ENCODE assay signal across 25 mouse cellular contexts in the genomic region with DNA sequence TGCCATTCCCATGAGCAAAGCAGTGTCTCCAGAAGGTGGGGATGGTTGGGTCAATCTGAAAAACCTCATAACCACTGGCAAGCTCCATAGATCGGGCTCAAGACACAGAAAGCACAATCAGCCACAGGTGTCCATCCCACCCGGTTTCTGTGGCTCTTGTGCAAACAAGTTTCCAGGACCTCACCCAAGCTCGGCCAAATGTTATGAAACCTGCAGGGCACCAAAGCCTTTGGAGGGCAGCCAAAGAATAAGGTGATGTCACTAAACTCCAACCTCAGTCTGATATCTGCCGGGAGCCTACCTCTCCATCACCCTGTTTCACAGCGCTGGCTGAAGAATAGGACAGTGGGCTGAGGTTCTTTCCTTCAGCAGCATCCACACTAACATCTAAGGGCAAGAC. TPM values are rescaled to one million over a fixed set of nuclear protein-coding genes. Genes with fewer than 3 reads are reported as not detected.
DNase-seq lines count a peak whose midpoint lies in the region; ATAC-seq and TF ChIP-seq lines count a peak whose summit lies in the region.
"Had no signal": no experiment of that assay in that cellular context is flagged by ENCODE, and none has a peak within 500 bp of the region (broad histone marks: within the 10 kb centered on the region; RNA-seq: fewer than 3 reads in every experiment).

No protein-coding gene starts in this region.

- dilution Hi-C loops in CH12.LX (cut with MboI; ENCODE audit: extremely low pct_ligation_motif_present, extremely low pct_unique_long_range_greater_than_20kb, low sequenced_read_pairs), result no loop called here

- H3K9ac ChIP-seq in liver, embryonic 13.5 days, result no peak overlapping the region
- no peak overlapping the region for H3K9ac ChIP-seq in CH12.LX (ENCODE audit: insufficient read depth, low read depth)
- H3K9ac ChIP-seq: embryonic facial prominence, embryonic 12.5 days; kidney, embryonic 15.5 days had no signal

- no peaks in the 10 kb centered on the region for H3K9me3 ChIP-seq in liver, embryonic 13.5 days (replicated peaks)
- H3K9me3 ChIP-seq in CH12.LX (replicated peaks; ENCODE audit: low read length), result no peaks in the 10 kb centered on the region
- H3K9me3 ChIP-seq: embryonic facial prominence, embryonic 12.5 days; hindbrain, embryonic 10.5 days; kidney, embryonic 15.5 days had no signal

- TF ChIP-seq RAD21 in CH12.LX (IDR thresholded peaks at IDR 0.05; ENCODE audit: low read depth, low read length), result no peak

- no peak overlapping the region for H3K4me2 ChIP-seq in liver, embryonic 13.5 days
- no peak overlapping the region for H3K4me2 ChIP-seq in CH12.LX (ENCODE audit: insufficient read depth, low read depth, poor library complexity, severe bottlenecking)
- H3K4me2 ChIP-seq: embryonic facial prominence, embryonic 12.5 days; kidney, embryonic 15.5 days had no signal

- peak; percentile 15 to 29 for DNase-seq in cerebellum, postnatal 10 days
- no peak for DNase-seq in cerebellum, adult 9-10 months
- DNase-seq in liver, embryonic 13.5 days, result no peak
- no peak for DNase-seq in liver
- DNase-seq in CH12.LX (ENCODE audit: extremely low read depth), result no peak
- DNase-seq in lung, postnatal 14 days, result peak; percentile 17
- DNase-seq in spleen, adult 12 weeks (ENCODE audit: low spot score), result no peak
- no peak for DNase-seq in layer of hippocampus, postnatal 10 days (ENCODE audit: low spot score in 2 of 2)
- DNase-seq: cerebellum, adult 8-10 months; gastrocnemius, postnatal 25 days; layer of hippocampus, postnatal 36 days; right cerebral cortex, postnatal 25 days; thymus, postnatal 36 days had no signal

- TF ChIP-seq POLR2A in CH12.LX (IDR thresholded peaks at IDR 0.05; ENCODE audit: low read depth, low read length), result no peak

- H3K36me3 ChIP-seq in liver, embryonic 13.5 days, result no peaks in the 10 kb centered on the region
- H3K36me3 ChIP-seq in CH12.LX (replicated peaks in 1 of 2; ENCODE audit: control insufficient read depth in 1 of 2, insufficient read depth in 1 of 2, low read length in 1 of 2), result no peaks in the 10 kb centered on the region
- H3K36me3 ChIP-seq: embryonic facial prominence, embryonic 12.5 days; hindbrain, embryonic 10.5 days; kidney, embryonic 15.5 days had no signal

- H3K27me3 ChIP-seq in liver, embryonic 13.5 days, result no peaks in the 10 kb centered on the region
- peaks cover 2% of the 10 kb centered on the region for H3K27me3 ChIP-seq in CH12.LX (replicated peaks)
- H3K27me3 ChIP-seq: embryonic facial prominence, embryonic 12.5 days; kidney, embryonic 15.5 days had no signal

- peak; percentile 63 for TF ChIP-seq EP300 in CH12.LX (IDR thresholded peaks at IDR 0.05; ENCODE audit: low read length)

- WGBS in liver, embryonic 13.5 days (ENCODE audit: insufficient replicate concordance), result 66% methylated on average over 5 of the region's 5 CpGs

- no peak overlapping the region for H3K4me3 ChIP-seq in liver, embryonic 13.5 days (replicated peaks)
- H3K4me3 ChIP-seq in CH12.LX (replicated peaks in 1 of 3; ENCODE audit: low read depth in 2 of 3, low read length in 2 of 3, poor library complexity in 1 of 3), result no peak overlapping the region
- H3K4me3 ChIP-seq: embryonic facial prominence, embryonic 12.5 days; erythroblast, embryonic 14.5 days; hindbrain, embryonic 10.5 days; kidney, embryonic 15.5 days had no signal

- H3K79me2 ChIP-seq in CH12.LX (replicated peaks; ENCODE audit: control insufficient read depth, extremely low read depth, insufficient read depth, poor library complexity, severe bottlenecking), result no peaks in the 10 kb centered on the region

- TF ChIP-seq CTCF in CH12.LX (conservative IDR thresholded peaks at IDR 0.05 in 1 of 2, IDR thresholded peaks at IDR 0.05 in 1 of 2; ENCODE audit: low read depth in 2 of 2, low read length in 2 of 2), result no peak

- 0 out of 2 replicates have a peak, but pooled peaks have one; percentile 5 for ATAC-seq in liver, embryonic 13.5 days (ENCODE audit: low read depth)
- ATAC-seq: forebrain, embryonic 16.5 days had no signal

- in situ Hi-C loops in CH12.LX (cut with MboI; ENCODE audit: low pct_ligation_motif_present, low pct_unique_long_range_greater_than_20kb, low sequenced_read_pairs), result loop anchor here (5.0 to 25.0 kb wide), 2 partner anchors 51 to 999 kb away; no protein-coding TSS in a partner anchor

- no peak overlapping the region for H3K27ac ChIP-seq in liver, embryonic 13.5 days
- no peak overlapping the region for H3K27ac ChIP-seq in CH12.LX (ENCODE audit: insufficient read depth, low read depth)
- H3K27ac ChIP-seq: embryonic facial prominence, embryonic 12.5 days; hindbrain, embryonic 10.5 days; kidney, embryonic 15.5 days had no signal

- H3K4me1 ChIP-seq in liver, embryonic 13.5 days (replicated peaks), result peaks cover 13% of the 10 kb centered on the region
- peaks cover 14 to 35% of the 10 kb centered on the region in 2 experiments for H3K4me1 ChIP-seq in CH12.LX (ENCODE audit: control insufficient read depth in 1 of 2, insufficient read depth in 2 of 2)
- H3K4me1 ChIP-seq: embryonic facial prominence, embryonic 12.5 days; hindbrain, embryonic 10.5 days had no signal

TF ChIP-seq in CH12.LX, 34 proteins besides CTCF, POLR2A, EP300 and RAD21:
- no peak for TF ChIP-seq JUND (conservative IDR thresholded peaks at IDR 0.05; ENCODE audit: low read depth, low read length)
- no peak for TF ChIP-seq ZNF384 (IDR thresholded peaks at IDR 0.05; ENCODE audit: low read depth, low read length)
- no peak for TF ChIP-seq RCOR1 (conservative IDR thresholded peaks at IDR 0.05; ENCODE audit: low read depth, low read length)
- TF ChIP-seq KAT2A (IDR thresholded peaks at IDR 0.05; ENCODE audit: insufficient replicate concordance, low read length), result no peak
- peak; percentile 24; the same call in 1 of the 2 replicates for TF ChIP-seq IRF4 (IDR thresholded peaks at IDR 0.05; ENCODE audit: low read depth, low read length)
- TF ChIP-seq TCF12 (IDR thresholded peaks at IDR 0.05; ENCODE audit: low read depth, low read length), result peak; percentile 54; the same call in 1 of the 2 replicates
- no peak for TF ChIP-seq USF2 (conservative IDR thresholded peaks at IDR 0.05; ENCODE audit: low read depth, low read length)
- TF ChIP-seq ZKSCAN1 (IDR thresholded peaks at IDR 0.05; ENCODE audit: borderline replicate concordance, low read depth, low read length), result no peak

RNA-seq across cellular contexts. Expression of a gene that starts 7.4 kb away (rescaled TPM):
- 41.6 and 43.4 TPM in 2 replicates for polyA plus RNA-seq in liver, embryonic 13.5 days (2015; fragmentation: Nextera tagmentation; extraction: Ambion mirVana)
- total RNA-seq in CH12.LX (2012; rRNA removed), result 35.3 and 37.9 TPM in 2 replicates
- 89.4 and 91.8 TPM in 2 replicates for total RNA-seq in CH12.LX (2014; rRNA removed)
- polyA plus RNA-seq in CH12.LX (2012; ENCODE audit: insufficient read length, low read depth), result 35.4 and 37.7 TPM in 2 replicates
- total RNA-seq in layer of hippocampus, postnatal 10 days (2021), result 10 to 100 TPM; 38.2 to 42.9 TPM

RNA-seq across cellular contexts. Expression of a gene that starts 18.7 kb away (rescaled TPM):
- polyA plus RNA-seq in liver, embryonic 13.5 days (2015; fragmentation: Nextera tagmentation; extraction: Ambion mirVana), result 5.7 and 5.9 TPM in 2 replicates
- total RNA-seq in CH12.LX (2012; rRNA removed) (0.59 and 0.63 TPM in 2 replicates), CH12.LX (2014; rRNA removed) (0.70 and 0.98 TPM in 2 replicates)
- 0.56 TPM in 1 of 2 replicates, not detected in the other for polyA plus RNA-seq in CH12.LX (2012; ENCODE audit: insufficient read length, low read depth)
- 10 to 100 TPM; 23.8 to 27.2 TPM for total RNA-seq in layer of hippocampus, postnatal 10 days (2021)
- polyA plus RNA-seq: erythroblast, embryonic 14.5 days had no signal

RNA-seq across cellular contexts. Expression of a gene that starts 19.1 kb away (rescaled TPM):
- polyA plus RNA-seq in liver, embryonic 13.5 days (2015; fragmentation: Nextera tagmentation; extraction: Ambion mirVana), result 0.24 and 0.37 TPM in 2 replicates
- total RNA-seq in CH12.LX (2012; rRNA removed) (1.2 and 1.3 TPM in 2 replicates), CH12.LX (2014; rRNA removed) (0.68 and 0.73 TPM in 2 replicates)
- polyA plus RNA-seq in CH12.LX (2012; ENCODE audit: insufficient read length, low read depth), result 0.53 and 0.93 TPM in 2 replicates
- 1 to 10 TPM; 1.9 to 2.0 TPM for total RNA-seq in layer of hippocampus, postnatal 10 days (2021)
- polyA plus RNA-seq: erythroblast, embryonic 14.5 days had no signal

RNA-seq across cellular contexts. Expression of a gene that starts 25.2 kb away (rescaled TPM):
- polyA plus RNA-seq in liver, embryonic 13.5 days (2015; fragmentation: Nextera tagmentation; extraction: Ambion mirVana), result not detected in 2 replicates
- not detected in 2 replicates for total RNA-seq in CH12.LX (2012; rRNA removed)
- not detected in 2 replicates for total RNA-seq in CH12.LX (2014; rRNA removed)
- polyA plus RNA-seq in CH12.LX (2012; ENCODE audit: insufficient read length, low read depth), result not detected in 2 replicates
- not detected for total RNA-seq in layer of hippocampus, postnatal 10 days (2021)
- total RNA-seq: gastrocnemius, postnatal 25 days; layer of hippocampus, adult 18-20 months; layer of hippocampus, postnatal 36 days; left cerebral cortex, postnatal 14 days; midbrain, postnatal 0 days; neutrophil, adult 5-6 weeks had no signal
- polyA plus RNA-seq: cortical plate, adult 2 months; embryonic facial prominence, embryonic 12.5 days; erythroblast, embryonic 14.5 days; forebrain, embryonic 16.5 days; heart, embryonic 16.5 days; limb, embryonic 14.5 days; midbrain, postnatal 0 days had no signal

RNA-seq across cellular contexts. Expression of a gene that starts 41.6 kb away (rescaled TPM):
- 0.07 and 0.36 TPM in 2 replicates for polyA plus RNA-seq in liver, embryonic 13.5 days (2015; fragmentation: Nextera tagmentation; extraction: Ambion mirVana)
- total RNA-seq in CH12.LX (2012; rRNA removed) (0.08 TPM in 1 of 2 replicates, not detected in the other), CH12.LX (2014; rRNA removed) (not detected in 2 replicates)
- polyA plus RNA-seq in CH12.LX (2012; ENCODE audit: insufficient read length, low read depth), result 0.19 TPM in 1 of 2 replicates, not detected in the other
- under 1 TPM in 1 of 2 experiments, not detected in 1; 0.27 TPM for total RNA-seq in layer of hippocampus, postnatal 10 days (2021)
- total RNA-seq: gastrocnemius, postnatal 25 days; layer of hippocampus, postnatal 36 days; left cerebral cortex, postnatal 14 days had no signal
- polyA plus RNA-seq: erythroblast, embryonic 14.5 days had no signal

Comparison
In these comparisons a context has a peak if more than half of its experiments do, and no peak if none do; other contexts are left out.
1. DNase-seq: peak in cerebellum, postnatal 10 days (2 of 2) and lung, postnatal 14 days (single experiment); none in cerebellum, adult 9-10 months (single experiment), liver, embryonic 13.5 days (single experiment), liver (single experiment), CH12.LX (single experiment), spleen, adult 12 weeks (single experiment) and layer of hippocampus, postnatal 10 days (0 of 2).
2. RNA of a gene that starts 18.7 kb away (total RNA-seq): 23.8 to 27.2 TPM in layer of hippocampus, postnatal 10 days; 0.59 to 0.98 TPM in CH12.LX; every median in the first group is over 10 times any median in the second.